Mouse (Mus musculus) liver, embryonic 12.5 days (tissue): ENCODE results near the gene Chpf. TPM values are rescaled to one million over a fixed set of nuclear protein-coding genes. Genes with fewer than 3 reads are reported as not detected.
A peak's percentile ranks its signal among the peaks of the same experiment; 100 is the strongest.

Source experiments
- ATAC-seq: fragments of 200-750 bp; cut with Nextera tagmentation; 2 replicates; pipeline ENCODE4 v1.8.0; 2017; ENCODE audit warnings: moderate number of reproducible peaks, mild to moderate bottlenecking, moderate library complexity
- H3K27ac ChIP-seq: fragments of 300-500 bp; sonication (generic); 2 replicates; pipeline ENCODE4 v1.5.1; 2016; ENCODE audit warnings: mild to moderate bottlenecking
- H3K27me3 ChIP-seq: fragments of 300-500 bp; sonication (generic); replicated peaks from 2 replicates; pipeline ENCODE4 v1.6.1; 2016; ENCODE audit warnings: mild to moderate bottlenecking, moderate library complexity
- H3K36me3 ChIP-seq: fragments of 300-500 bp; sonication (generic); 2 replicates; pipeline ENCODE4 v1.6.1; 2016; ENCODE audit warnings: mild to moderate bottlenecking, moderate library complexity
- H3K4me1 ChIP-seq: fragments of 300-500 bp; sonication (generic); 2 replicates; pipeline ENCODE4 v1.6.1; 2016
- H3K4me2 ChIP-seq: fragments of 300-500 bp; sonication (generic); 2 replicates; pipeline ENCODE4 v1.6.1; 2016; ENCODE audit warnings: mild to moderate bottlenecking, moderate library complexity
- H3K4me3 ChIP-seq: fragments of 300-500 bp; sonication (generic); 2 replicates; pipeline ENCODE4 v1.5.1; 2016; ENCODE audit warnings: mild to moderate bottlenecking, moderate library complexity
- H3K9ac ChIP-seq: fragments of 300-500 bp; sonication (generic); 2 replicates; pipeline ENCODE4 v1.6.1; 2016; ENCODE audit warnings: mild to moderate bottlenecking, moderate library complexity
- H3K9me3 ChIP-seq: fragments of 300-500 bp; sonication (generic); replicated peaks from 2 replicates; pipeline ENCODE4 v1.6.1; 2016; ENCODE audit warnings: mild to moderate bottlenecking, moderate library complexity
- WGBS: fragments of 180-500 bp; shearing (Covaris S2); methylation state at CpG from one replicate; pipeline ENCODE4 v1.1.7; 2016; ENCODE audit not compliant: insufficient replicate concordance; 5-methylcytosine and 5-hydroxymethylcytosine counted together
- polyA plus RNA-seq: library from polyadenylated mRNA; unstranded; fragments of >200 nt; fragmentation: Nextera tagmentation; extraction: Ambion mirVana; gene quantifications from 2 replicates; pipeline ENCODE4 v1.2.1, GENCODE M21; 2016

The Chpf gene
- polyA plus RNA-seq, 1 experiment from 2014 or later, result 13.0 TPM

GRCm38 (mm10) chr1:75492579-75493170 lies 13.6 kb upstream of the Chpf start:
- Histone ChIP-seq H3K36me3 (peaks cover 10% of the 10 kb centered on the region), H3K9ac (no peak overlapping the region), H3K9me3 (no peaks in the 10 kb centered on the region), H3K4me1 (peaks cover 4% of the 10 kb centered on the region; the same call in 1 of the 2 replicates), H3K27me3 (peaks cover 56% of the 10 kb centered on the region), H3K4me3 (no peak overlapping the region), H3K4me2 (no peak overlapping the region), H3K27ac (no peak overlapping the region)
- ATAC-seq, result no peak
- 39% methylated on average over 24 of the region's 24 CpGs for WGBS

- Histone ChIP-seq H3K27ac (no peak overlapping the region), H3K9ac (no peak overlapping the region), H3K36me3 (peaks cover 3% of the 10 kb centered on the region; the same call in 1 of the 2 replicates), H3K4me3 (no peak overlapping the region), H3K27me3 (peaks cover 73% of the 10 kb centered on the region), H3K9me3 (no peaks in the 10 kb centered on the region), H3K4me1 (peaks cover 15% of the 10 kb centered on the region), H3K4me2 (no peak overlapping the region)
- 72% methylated on average over 34 of the region's 34 CpGs for WGBS
- no peak for ATAC-seq
Observed at GRCm38 (mm10) chr1:75490785-75491551, 11.9 kb upstream of the Chpf start.

- WGBS, result 1% methylated on average over 62 of the region's 62 CpGs
- Histone ChIP-seq H3K27me3 (peaks cover 98% of the 10 kb centered on the region), H3K36me3 (peaks cover 2% of the 10 kb centered on the region; the same call in 1 of the 2 replicates), H3K4me2 (peak overlapping the region; percentile 68), H3K9ac (no peak overlapping the region; the same call in 1 of the 2 replicates), H3K4me1 (peaks cover 15% of the 10 kb centered on the region), H3K4me3 (peak overlapping the region; percentile 51), H3K9me3 (no peaks in the 10 kb centered on the region), H3K27ac (no peak overlapping the region)
- ATAC-seq, result peak; percentile 63
Observed at GRCm38 (mm10) chr1:75487405-75488161, 8.5 kb upstream of the Chpf start.

- peaks cover 98% of the 10 kb centered on the region for H3K27me3 ChIP-seq
- H3K4me3 ChIP-seq, result peak overlapping the region; percentile 51
Observed at GRCm38 (mm10) chr1:75487040-75487404, 7.9 kb upstream of the Chpf start.

GRCm38 (mm10) chr1:75486561-75486960 lies 7.5 kb upstream of the Chpf start:
- 10% methylated on average over 24 of the region's 24 CpGs for WGBS
- Histone ChIP-seq H3K27ac (no peak overlapping the region), H3K27me3 (peaks cover 98% of the 10 kb centered on the region), H3K36me3 (0 out of 2 replicates have a peak, but pooled peaks cover 2% of the 10 kb centered on the region), H3K4me2 (peak overlapping the region; percentile 68; the same call in 1 of the 2 replicates), H3K4me1 (peaks cover 15% of the 10 kb centered on the region), H3K4me3 (no peak overlapping the region), H3K9me3 (no peaks in the 10 kb centered on the region), H3K9ac (no peak overlapping the region)
- no peak for ATAC-seq

More at GRCm38 (mm10) chr1:75487040-75487404, 7.9 kb upstream of the Chpf start:
- H3K9ac ChIP-seq, result no peak overlapping the region
- 2% methylated on average over 13 of the region's 13 CpGs for WGBS
- H3K4me1 ChIP-seq, result peaks cover 15% of the 10 kb centered on the region
- no peak overlapping the region for H3K27ac ChIP-seq
- peak overlapping the region; percentile 68 for H3K4me2 ChIP-seq
- no peak for ATAC-seq
- 0 out of 2 replicates have a peak, but pooled peaks cover 2% of the 10 kb centered on the region for H3K36me3 ChIP-seq
- H3K9me3 ChIP-seq, result no peaks in the 10 kb centered on the region

GRCm38 (mm10) chr1:75480735-75481134 lies 1.6 kb upstream of the Chpf start:
- Histone ChIP-seq H3K27ac (no peak overlapping the region), H3K9me3 (no peaks in the 10 kb centered on the region), H3K27me3 (peaks cover 99% of the 10 kb centered on the region), H3K4me1 (peaks cover 32% of the 10 kb centered on the region), H3K4me3 (no peak overlapping the region), H3K4me2 (no peak overlapping the region), H3K36me3 (peaks cover 11% of the 10 kb centered on the region), H3K9ac (no peak overlapping the region)
- no peak for ATAC-seq
- WGBS, result 68% methylated on average over 7 of the region's 7 CpGs

GRCm38 (mm10) chr1:75480036-75480435 lies 929 bp upstream of the Chpf start:
- Histone ChIP-seq H3K4me3 (peak overlapping the region; percentile 68; the same call in 1 of the 2 replicates), H3K27me3 (peaks cover 99% of the 10 kb centered on the region), H3K36me3 (peaks cover 18% of the 10 kb centered on the region), H3K9me3 (no peaks in the 10 kb centered on the region), H3K27ac (no peak overlapping the region), H3K9ac (no peak overlapping the region), H3K4me2 (peak overlapping the region; percentile 84), H3K4me1 (peaks cover 32% of the 10 kb centered on the region)
- ATAC-seq, result no peak
- WGBS, result 19% methylated on average over 13 of the region's 13 CpGs

- H3K9me3 ChIP-seq, result no peaks in the 10 kb centered on the region
- H3K4me3 ChIP-seq, result peak overlapping the region; percentile 68
- 3% methylated on average over 24 of the region's 24 CpGs for WGBS
- H3K4me2 ChIP-seq, result peak overlapping the region; percentile 84
- peaks cover 99% of the 10 kb centered on the region for H3K27me3 ChIP-seq
- H3K36me3 ChIP-seq, result peaks cover 22% of the 10 kb centered on the region
- H3K4me1 ChIP-seq, result peaks cover 32% of the 10 kb centered on the region
- H3K9ac ChIP-seq, result no peak overlapping the region
- ATAC-seq, result peak; percentile 1; the same call in 1 of the 2 replicates
- no peak overlapping the region for H3K27ac ChIP-seq
Observed at GRCm38 (mm10) chr1:75479635-75479989, 505 bp upstream of the Chpf start.

- no peaks in the 10 kb centered on the region for H3K9me3 ChIP-seq
- peak overlapping the region; percentile 65 for H3K9ac ChIP-seq
- H3K4me1 ChIP-seq, result peaks cover 32% of the 10 kb centered on the region
- peaks cover 33% of the 10 kb centered on the region for H3K36me3 ChIP-seq
- ATAC-seq, result no peak
- H3K27ac ChIP-seq, result peak overlapping the region; percentile 59
- H3K4me3 ChIP-seq, result peak overlapping the region; percentile 68
- peak overlapping the region; percentile 84 for H3K4me2 ChIP-seq
- H3K27me3 ChIP-seq, result peaks cover 99% of the 10 kb centered on the region
- WGBS, result under 1% methylated on average over 25 of the region's 25 CpGs
Observed at GRCm38 (mm10) chr1:75478497-75478896, 610 bp downstream of the Chpf start.

GRCm38 (mm10) chr1:75477966-75478290 lies 1.2 kb downstream of the Chpf start:
- Histone ChIP-seq H3K4me3 (peak overlapping the region; percentile 68), H3K36me3 (peaks cover 34% of the 10 kb centered on the region), H3K27ac (no peak overlapping the region), H3K9ac (no peak overlapping the region), H3K4me2 (peak overlapping the region; percentile 84), H3K27me3 (peaks cover 99% of the 10 kb centered on the region), H3K9me3 (no peaks in the 10 kb centered on the region), H3K4me1 (peaks cover 32% of the 10 kb centered on the region)
- 37% methylated on average over 3 of the region's 3 CpGs for WGBS
- ATAC-seq, result no peak

- peak; percentile 16; the same call in 1 of the 2 replicates for ATAC-seq
- H3K4me2 ChIP-seq, result peak overlapping the region; percentile 84
- H3K9me3 ChIP-seq, result no peaks in the 10 kb centered on the region
- H3K4me3 ChIP-seq, result peak overlapping the region; percentile 68
- 8% methylated on average over 35 of the region's 35 CpGs for WGBS
- no peak overlapping the region for H3K27ac ChIP-seq
- H3K4me1 ChIP-seq, result peaks cover 32% of the 10 kb centered on the region
- H3K27me3 ChIP-seq, result peaks cover 99% of the 10 kb centered on the region
- no peak overlapping the region for H3K9ac ChIP-seq
- H3K36me3 ChIP-seq, result peaks cover 35% of the 10 kb centered on the region
Observed at GRCm38 (mm10) chr1:75477264-75477965, 1.7 kb downstream of the Chpf start.
